Comparison of ENCODE assay signal across 15 mouse cellular contexts in genomic region chr5:73132998-73133832, GRCm38 (mm10).
A peak's percentile ranks its signal among the peaks of the same experiment; 100 is the strongest.
DNase-seq lines count a peak whose midpoint lies in the region; ATAC-seq and TF ChIP-seq lines count a peak whose summit lies in the region.
"Had no signal": no experiment of that assay in that cellular context is flagged by ENCODE, and none has a peak within 500 bp of the region (broad histone marks: within the 10 kb centered on the region; RNA-seq: fewer than 3 reads in every experiment).

No protein-coding gene starts in this region.

- no peaks in the 10 kb centered on the region for H3K79me2 ChIP-seq in MEL (ENCODE audit: control insufficient read depth, insufficient read depth, low read length, poor library complexity)

- no peaks in the 10 kb centered on the region for H3K27me3 ChIP-seq in forebrain, embryonic 15.5 days
- H3K27me3 ChIP-seq in forebrain, embryonic 16.5 days (replicated peaks; ENCODE audit: control insufficient read depth, insufficient read depth, low read length), result no peaks in the 10 kb centered on the region
- no peaks in the 10 kb centered on the region for H3K27me3 ChIP-seq in MEL (ENCODE audit: control insufficient read depth in 1 of 2, insufficient read depth in 2 of 2, low read length in 2 of 2)
- no peaks in the 10 kb centered on the region for H3K27me3 ChIP-seq in intestine, embryonic 16.5 days (replicated peaks; ENCODE audit: control insufficient read depth, insufficient read depth, low read length)
- no peaks in the 10 kb centered on the region for H3K27me3 ChIP-seq in liver, embryonic 16.5 days (ENCODE audit: control insufficient read depth, insufficient read depth, low read depth, low read length)
- H3K27me3 ChIP-seq: embryonic facial prominence, embryonic 15.5 days; forebrain, embryonic 13.5 days; heart, embryonic 15.5 days; megakaryocyte, embryonic 14.5 days; neural tube, embryonic 13.5 days had no signal

- H3K36me3 ChIP-seq in forebrain, embryonic 15.5 days, result 0 out of 2 replicates have a peak, but pooled peaks cover 2% of the 10 kb centered on the region
- H3K36me3 ChIP-seq in forebrain, embryonic 16.5 days (ENCODE audit: control insufficient read depth, insufficient read depth), result no peaks in the 10 kb centered on the region
- peaks cover 2 to 11% of the 10 kb centered on the region in 2 experiments for H3K36me3 ChIP-seq in MEL (ENCODE audit: control insufficient read depth in 1 of 2, insufficient read depth in 2 of 2, low read length in 2 of 2)
- 0 out of 2 replicates have a peak, but pooled peaks cover 4% of the 10 kb centered on the region for H3K36me3 ChIP-seq in intestine, embryonic 16.5 days (ENCODE audit: control insufficient read depth, insufficient read depth, low read length)
- H3K36me3 ChIP-seq in liver, embryonic 16.5 days (ENCODE audit: control insufficient read depth, insufficient read depth), result peaks cover 11% of the 10 kb centered on the region

- ATAC-seq in forebrain, embryonic 15.5 days (replicated peaks), result peak; percentile 7; the same call in 1 of the 2 replicates
- ATAC-seq in forebrain, embryonic 16.5 days, result no peak
- peak; percentile 16; the same call in 1 of the 2 replicates for ATAC-seq in intestine, embryonic 16.5 days
- peak; percentile 80 for ATAC-seq in liver, embryonic 16.5 days (ENCODE audit: low read depth)

- no peak for TF ChIP-seq RAD21 in MEL (IDR thresholded peaks at IDR 0.05; ENCODE audit: low read depth, low read length)

- TF ChIP-seq CTCF in MEL (IDR thresholded peaks at IDR 0.05 in 2 of 3, conservative IDR thresholded peaks at IDR 0.05 in 1 of 3; ENCODE audit: control insufficient read depth in 1 of 3, insufficient read depth in 1 of 3, low read depth in 2 of 3, low read length in 3 of 3, poor library complexity in 1 of 3, severe bottlenecking in 1 of 3), result no peak

- no peak overlapping the region for H3K4me2 ChIP-seq in forebrain, embryonic 15.5 days (replicated peaks)
- H3K4me2 ChIP-seq in forebrain, embryonic 16.5 days (ENCODE audit: low read length), result no peak overlapping the region
- no peak overlapping the region for H3K4me2 ChIP-seq in intestine, embryonic 16.5 days (ENCODE audit: low read depth, low read length)
- H3K4me2 ChIP-seq in liver, embryonic 16.5 days (ENCODE audit: low read depth, low read length), result peak overlapping the region; percentile 10
- H3K4me2 ChIP-seq: embryonic facial prominence, embryonic 15.5 days; forebrain, embryonic 13.5 days; heart, embryonic 15.5 days; neural tube, embryonic 13.5 days had no signal

- no peak for TF ChIP-seq POLR2A in MEL (IDR thresholded peaks at IDR 0.05; ENCODE audit: control insufficient read depth in 1 of 2, insufficient read depth in 1 of 2, low read depth in 1 of 2, low read length in 2 of 2, poor library complexity in 1 of 2)

- H3K27ac ChIP-seq in forebrain, embryonic 15.5 days (replicated peaks), result no peak overlapping the region
- no peak overlapping the region for H3K27ac ChIP-seq in forebrain, embryonic 16.5 days (ENCODE audit: low read length)
- H3K27ac ChIP-seq in MEL (ENCODE audit: control insufficient read depth, low read depth, low read length), result peak overlapping the region; percentile 94
- no peak overlapping the region for H3K27ac ChIP-seq in intestine, embryonic 16.5 days (ENCODE audit: low read length)
- peak overlapping the region; percentile 79 for H3K27ac ChIP-seq in liver, embryonic 16.5 days (ENCODE audit: low read length)
- H3K27ac ChIP-seq: embryonic facial prominence, embryonic 15.5 days; forebrain, embryonic 13.5 days; gastrocnemius, adult 2 months; heart, embryonic 15.5 days; kidney, postnatal 0 days; neural tube, embryonic 13.5 days had no signal

- 92% methylated on average over 29 of the region's 29 CpGs for WGBS in forebrain, embryonic 15.5 days
- WGBS in forebrain, embryonic 16.5 days, result 94% methylated on average over 29 of the region's 29 CpGs
- 89% methylated on average over 29 of the region's 29 CpGs for WGBS in intestine, embryonic 16.5 days
- 49% methylated on average over 29 of the region's 29 CpGs for WGBS in liver, embryonic 16.5 days (ENCODE audit: insufficient replicate concordance)

- H3K9me3 ChIP-seq in forebrain, embryonic 15.5 days, result no peaks in the 10 kb centered on the region
- no peaks in the 10 kb centered on the region for H3K9me3 ChIP-seq in forebrain, embryonic 16.5 days (ENCODE audit: control insufficient read depth, low read length)
- H3K9me3 ChIP-seq in MEL (replicated peaks; ENCODE audit: insufficient read depth, low read length), result no peaks in the 10 kb centered on the region
- no peaks in the 10 kb centered on the region for H3K9me3 ChIP-seq in intestine, embryonic 16.5 days (ENCODE audit: control insufficient read depth, low read length)
- no peaks in the 10 kb centered on the region for H3K9me3 ChIP-seq in liver, embryonic 16.5 days (replicated peaks; ENCODE audit: control insufficient read depth, low read length)
- H3K9me3 ChIP-seq: embryonic facial prominence, embryonic 15.5 days; forebrain, embryonic 13.5 days; heart, embryonic 15.5 days; megakaryocyte, embryonic 14.5 days; neural tube, embryonic 13.5 days had no signal

- peak; percentile 87 for TF ChIP-seq EP300 in MEL (IDR thresholded peaks at IDR 0.05; ENCODE audit: low read depth in 1 of 2, low read length in 2 of 2)

- peaks cover 10% of the 10 kb centered on the region for H3K4me1 ChIP-seq in forebrain, embryonic 15.5 days
- peaks cover 5% of the 10 kb centered on the region for H3K4me1 ChIP-seq in forebrain, embryonic 16.5 days (replicated peaks; ENCODE audit: control insufficient read depth, insufficient read depth, low read length)
- peaks cover 0 to 14% of the 10 kb centered on the region in 2 experiments; a peak in 3 of 4 replicates for H3K4me1 ChIP-seq in MEL (ENCODE audit: control insufficient read depth in 1 of 2, insufficient read depth in 2 of 2, low read length in 2 of 2)
- H3K4me1 ChIP-seq in intestine, embryonic 16.5 days (ENCODE audit: control insufficient read depth, insufficient read depth, low read length), result peaks cover 3% of the 10 kb centered on the region; the same call in 1 of the 2 replicates
- H3K4me1 ChIP-seq in liver, embryonic 16.5 days (ENCODE audit: control insufficient read depth, low read depth, low read length), result peaks cover 19% of the 10 kb centered on the region
- H3K4me1 ChIP-seq: embryonic facial prominence, embryonic 15.5 days had no signal

- DNase-seq in MEL (ENCODE audit: low read depth, low spot score), result peak; percentile 80
- DNase-seq in kidney, postnatal 36 days, result no peak
- no peak for DNase-seq in right cerebral cortex, adult 2 months (ENCODE audit: low spot score in 2 of 2)
- DNase-seq in spleen, postnatal 4 days (ENCODE audit: low spot score in 2 of 2), result no peak

- H3K4me3 ChIP-seq in forebrain, embryonic 15.5 days, result no peak overlapping the region
- H3K4me3 ChIP-seq in forebrain, embryonic 16.5 days (replicated peaks; ENCODE audit: low read length), result no peak overlapping the region
- H3K4me3 ChIP-seq in MEL (ENCODE audit: control insufficient read depth in 1 of 2, insufficient read depth in 1 of 2, low read depth in 2 of 2, low read length in 2 of 2), result peak overlapping the region; percentile 47 to 74
- H3K4me3 ChIP-seq in intestine, embryonic 16.5 days (ENCODE audit: low read length), result no peak overlapping the region
- H3K4me3 ChIP-seq in liver, embryonic 16.5 days (ENCODE audit: low read depth, low read length), result peak overlapping the region; percentile 18
- H3K4me3 ChIP-seq: embryonic facial prominence, embryonic 15.5 days; forebrain, embryonic 13.5 days; gastrocnemius, adult 2 months; heart, embryonic 15.5 days; megakaryocyte, embryonic 14.5 days; neural tube, embryonic 13.5 days had no signal

- H3K9ac ChIP-seq in forebrain, embryonic 15.5 days (replicated peaks), result no peak overlapping the region
- no peak overlapping the region for H3K9ac ChIP-seq in forebrain, embryonic 16.5 days (replicated peaks; ENCODE audit: low read depth, low read length)
- peak overlapping the region; percentile 65 for H3K9ac ChIP-seq in MEL (ENCODE audit: control insufficient read depth, low read depth, low read length, poor library complexity, severe bottlenecking)
- H3K9ac ChIP-seq in intestine, embryonic 16.5 days (ENCODE audit: low read depth, low read length), result no peak overlapping the region
- no peak overlapping the region for H3K9ac ChIP-seq in liver, embryonic 16.5 days (ENCODE audit: low read depth, low read length)
- H3K9ac ChIP-seq: embryonic facial prominence, embryonic 15.5 days; forebrain, embryonic 13.5 days; heart, embryonic 15.5 days; neural tube, embryonic 13.5 days had no signal

TF ChIP-seq in MEL, 35 proteins besides CTCF, POLR2A, EP300 and RAD21:
- TF ChIP-seq RCOR1 (IDR thresholded peaks at IDR 0.05; ENCODE audit: low read depth, low read length), result no peak
- TF ChIP-seq MXI1 (IDR thresholded peaks at IDR 0.05; ENCODE audit: low read depth, low read length), result peak; percentile 51
- peak; percentile 71 for TF ChIP-seq ETS1 (IDR thresholded peaks at IDR 0.05; ENCODE audit: low read depth, low read length)
- TF ChIP-seq SIN3A (IDR thresholded peaks at IDR 0.05; ENCODE audit: low read length), result peak; percentile 60
- TF ChIP-seq MYB (IDR thresholded peaks at IDR 0.05; ENCODE audit: low read depth, low read length), result peak; percentile 48; the same call in 1 of the 2 replicates
- TF ChIP-seq TCF12 (IDR thresholded peaks at IDR 0.05; ENCODE audit: low read depth, low read length), result peak; percentile 63; the same call in 1 of the 2 replicates
- no peak for TF ChIP-seq TBP (IDR thresholded peaks at IDR 0.05; ENCODE audit: low read depth, low read length)
- peak; percentile 65; the same call in 1 of the 2 replicates for TF ChIP-seq MAX (IDR thresholded peaks at IDR 0.05; ENCODE audit: low read length)
- 0 out of 2 replicates have a peak, but pooled peaks have one; percentile 32 for TF ChIP-seq MEF2A (IDR thresholded peaks at IDR 0.05; ENCODE audit: extremely low read depth, insufficient replicate concordance, low read depth, low read length, poor library complexity, severe bottlenecking)
- TF ChIP-seq ZNF384 (IDR thresholded peaks at IDR 0.05; ENCODE audit: low read depth, low read length), result peak; percentile 88
- TF ChIP-seq JUND (IDR thresholded peaks at IDR 0.05; ENCODE audit: low read depth, low read length), result no peak
- TF ChIP-seq CHD1 (IDR thresholded peaks at IDR 0.05; ENCODE audit: low read depth, low read length), result no peak; the same call in 1 of the 2 replicates
- peak; percentile 92 for TF ChIP-seq GATA1 (IDR thresholded peaks at IDR 0.05; ENCODE audit: low read depth, low read length)
TF ChIP-seq in MEL: peak in this region for 9.

Comparison
In these comparisons a context has a peak if more than half of its experiments do, and no peak if none do; other contexts are left out.
1. H3K27ac ChIP-seq: peak in MEL (single experiment) and liver, embryonic 16.5 days (single experiment); none in forebrain, embryonic 15.5 days (single experiment), forebrain, embryonic 16.5 days (single experiment) and intestine, embryonic 16.5 days (single experiment).
2. H3K4me3 ChIP-seq: peak in MEL (2 of 2) and liver, embryonic 16.5 days (single experiment); none in forebrain, embryonic 15.5 days (single experiment), forebrain, embryonic 16.5 days (single experiment) and intestine, embryonic 16.5 days (single experiment).